Comparison of ENCODE assay signal across 8 mouse cellular contexts in genomic region chr3:127789500-127790191, GRCm38 (mm10). TPM values are rescaled to one million over a fixed set of nuclear protein-coding genes. Genes with fewer than 3 reads are reported as not detected.
DNase-seq lines count a peak whose midpoint lies in the region; ATAC-seq and TF ChIP-seq lines count a peak whose summit lies in the region.

Gene Tifa, plus strand, starts transcription at chr3:127789805.

- H3K36me3 ChIP-seq in limb, embryonic 14.5 days (ENCODE audit: control insufficient read depth, insufficient read depth, low read length), result no peaks in the 10 kb centered on the region
- H3K36me3 ChIP-seq in midbrain, embryonic 14.5 days (ENCODE audit: control insufficient read depth, insufficient read depth, low read length), result no peaks in the 10 kb centered on the region

- peak within 1 kb of the TSS; percentile 99 for H3K4me2 ChIP-seq in limb, embryonic 14.5 days (replicated peaks; ENCODE audit: low read depth, low read length, severe bottlenecking)
- H3K4me2 ChIP-seq in midbrain, embryonic 14.5 days (ENCODE audit: low read length), result peak within 1 kb of the TSS; percentile 97

- ATAC-seq in limb, embryonic 14.5 days (ENCODE audit: low FRiP score, low read depth), result peak; percentile 11; the same call in 1 of the 2 replicates
- peak; percentile 52; the same call in 1 of the 2 replicates for ATAC-seq in midbrain, embryonic 14.5 days (ENCODE audit: low FRiP score, low TSS enrichment)

- no peak for TF ChIP-seq POLR2A in limb, embryonic 14.5 days (IDR thresholded peaks at IDR 0.05; ENCODE audit: borderline replicate concordance, extremely low read depth, insufficient read depth, insufficient read length)

- H3K9ac ChIP-seq in limb, embryonic 14.5 days (ENCODE audit: low read depth, low read length, severe bottlenecking), result peak within 1 kb of the TSS; percentile 56
- H3K9ac ChIP-seq in midbrain, embryonic 14.5 days (replicated peaks; ENCODE audit: low read length), result peak within 1 kb of the TSS; percentile 43; the same call in 1 of the 2 replicates

- H3K9me3 ChIP-seq in limb, embryonic 14.5 days (ENCODE audit: control insufficient read depth, low read length), result no peaks in the 10 kb centered on the region
- H3K9me3 ChIP-seq in midbrain, embryonic 14.5 days (ENCODE audit: control insufficient read depth, low read length), result no peaks in the 10 kb centered on the region

- under 1% methylated on average over 31 of the region's 44 CpGs for WGBS in limb, embryonic 14.5 days
- WGBS in midbrain, embryonic 14.5 days, result under 1% methylated on average over 44 of the region's 44 CpGs

- H3K4me1 ChIP-seq in limb, embryonic 14.5 days (ENCODE audit: control insufficient read depth, insufficient read depth, low read length), result no peaks in the 10 kb centered on the region; the same call in 1 of the 2 replicates
- peaks cover 16% of the 10 kb centered on the region for H3K4me1 ChIP-seq in midbrain, embryonic 14.5 days (ENCODE audit: control insufficient read depth, insufficient read depth, low read length)

- DNase-seq in urinary bladder, adult 18-20 months (ENCODE audit: low spot score in 2 of 2), result peak; percentile 38 to 74
- no peak for DNase-seq in urinary bladder, postnatal 10 days (ENCODE audit: low spot score)
- peak; percentile 62 for DNase-seq in embryo, embryonic 9.5 days (ENCODE audit: extremely low spot score)
- DNase-seq in heart, adult 18-20 months, result peak; percentile 80 to 86
- DNase-seq in kidney, adult 11 months, result peak; percentile 67
- DNase-seq in limb, embryonic 14.5 days (ENCODE audit: low spot score), result no peak
- peak; percentile 66 for DNase-seq in midbrain, embryonic 14.5 days
- DNase-seq in spleen, adult 18-20 months, result peak; percentile 59 to 63

- peak within 1 kb of the TSS; percentile 59 for H3K4me3 ChIP-seq in limb, embryonic 14.5 days (replicated peaks; ENCODE audit: low read length)
- H3K4me3 ChIP-seq in midbrain, embryonic 14.5 days (replicated peaks; ENCODE audit: low read depth, low read length), result peak within 1 kb of the TSS; percentile 48

- no peak within 1 kb of the TSS for H3K27ac ChIP-seq in limb, embryonic 14.5 days (replicated peaks; ENCODE audit: low read depth, low read length)
- H3K27ac ChIP-seq in midbrain, embryonic 14.5 days (replicated peaks; ENCODE audit: low read depth, low read length), result no peak within 1 kb of the TSS

- H3K27me3 ChIP-seq in limb, embryonic 14.5 days (ENCODE audit: control insufficient read depth, insufficient read depth, low read length), result peaks cover 22% of the 10 kb centered on the region
- H3K27me3 ChIP-seq in midbrain, embryonic 14.5 days (ENCODE audit: control insufficient read depth, insufficient read depth, low read length), result peaks cover 44% of the 10 kb centered on the region

RNA-seq across cellular contexts. Expression of gene Tifa, which starts in this region (rescaled TPM):
- total RNA-seq in heart, adult 18-20 months (2021), result 1 to 10 TPM; 1.9 to 2.9 TPM
- 1.8 and 2.2 TPM in 2 replicates for polyA plus RNA-seq in limb, embryonic 14.5 days (2012; rRNA removed)
- 3.7 and 3.8 TPM in 2 replicates for polyA plus RNA-seq in limb, embryonic 14.5 days (2014; fragmentation: Nextera tagmentation; extraction: Ambion mirVana)
- 2.7 and 4.7 TPM in 2 replicates for polyA plus RNA-seq in midbrain, embryonic 14.5 days (2014; fragmentation: Nextera tagmentation; extraction: Ambion mirVana)

Comparison
In these comparisons a context has a peak if more than half of its experiments do, and no peak if none do; other contexts are left out.
1. DNase-seq: peak in urinary bladder, adult 18-20 months (2 of 2), embryo, embryonic 9.5 days (single experiment), heart, adult 18-20 months (2 of 2), kidney, adult 11 months (single experiment), midbrain, embryonic 14.5 days (single experiment) and spleen, adult 18-20 months (2 of 2); none in urinary bladder, postnatal 10 days (single experiment) and limb, embryonic 14.5 days (single experiment).